Mouse (Mus musculus) cerebellum, adult 2 months (tissue): ENCODE data around the gene Rnf144b.

Experiments
- CTCF ChIP-seq: fragments of 200-500 bp; IDR thresholded peaks from 2 replicates; pipeline ENCODE4 v1.5.1; 2011; ENCODE audit warnings: low read depth, mild to moderate bottlenecking, control low read depth, low read length, moderate library complexity, borderline replicate concordance; ENCODE audit not compliant: insufficient read depth
- POLR2A ChIP-seq: fragments of 200-500 bp; IDR thresholded peaks from 2 replicates; pipeline ENCODE4 v1.6.1; 2011; ENCODE audit warnings: low read length, control low read depth, borderline replicate concordance; ENCODE audit not compliant: insufficient read depth

DNA sequence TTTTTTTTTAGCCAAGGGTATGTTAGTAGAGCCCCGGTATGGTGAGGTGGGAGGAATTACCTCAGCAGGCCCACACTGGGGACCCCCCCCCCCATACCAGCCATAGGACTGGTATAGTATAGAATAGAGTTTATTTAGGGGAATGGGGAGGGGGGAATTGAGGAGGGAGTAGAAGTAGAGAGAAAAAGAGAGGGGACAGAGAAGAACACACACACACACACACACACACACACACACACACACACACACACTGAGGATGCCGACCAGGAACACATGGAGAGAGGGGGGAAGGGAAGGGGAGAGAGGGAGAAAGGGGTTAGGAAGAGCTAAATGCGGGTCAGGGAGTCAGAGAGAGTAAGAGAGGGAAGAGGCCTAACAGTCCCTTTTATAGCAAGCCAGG lies 151.7 kb downstream of the Rnf144b start:
- TF ChIP-seq CTCF: no peak
- no peak for TF ChIP-seq POLR2A
